Mouse (Mus musculus) neural tube, embryonic 11.5 days (tissue): ENCODE measurements at regions not wholly inside any gene's neighbourhood (a gene's known extent, or its start where the extent isn't known, plus 50 kb on each side); places are given as distances from the start of the nearest gene placed in this dataset.
"Not testable (repeated sequence)": the region's sequence is repeated elsewhere in the genome, so short reads cannot be mapped to it uniquely, and the experiment has no call there.

ENCODE experiments used
- ATAC-seq: fragments of 200-750 bp; cut with Nextera tagmentation; 2 replicates; pipeline ENCODE4 v1.8.0; 2017; ENCODE audit warnings: moderate number of reproducible peaks, mild to moderate bottlenecking, moderate TSS enrichment, moderate library complexity; ENCODE audit not compliant: insufficient read depth, low FRiP score, low TSS enrichment
- DNase-seq: peaks from one replicate; pipeline ENCODE4 v3.0.0-alpha.2; 2015; ENCODE audit warnings: low spot score
- H3K27ac ChIP-seq: fragments of 300-500 bp; sonication (generic); 2 replicates; pipeline ENCODE4 v1.5.1; 2014; ENCODE audit warnings: low read depth, mild to moderate bottlenecking, low read length
- H3K27me3 ChIP-seq: fragments of 300-500 bp; sonication (generic); 2 replicates; pipeline ENCODE4 v1.6.1; 2014; ENCODE audit warnings: mild to moderate bottlenecking, low read length, mixed read lengths; ENCODE audit not compliant: control insufficient read depth, insufficient read depth
- H3K36me3 ChIP-seq: fragments of 300-500 bp; sonication (generic); 2 replicates; pipeline ENCODE4 v1.6.1; 2014; ENCODE audit warnings: mild to moderate bottlenecking, low read length, moderate library complexity, mixed read lengths; ENCODE audit not compliant: control insufficient read depth, insufficient read depth
- H3K4me1 ChIP-seq: fragments of 300-500 bp; sonication (generic); 2 replicates; pipeline ENCODE4 v1.6.1; 2014; ENCODE audit warnings: low read length, mixed read lengths; ENCODE audit not compliant: control insufficient read depth, insufficient read depth
- H3K4me2 ChIP-seq: fragments of 300-500 bp; sonication (generic); 2 replicates; pipeline ENCODE4 v1.6.1; 2014; ENCODE audit warnings: low read depth, mild to moderate bottlenecking, moderate library complexity
- H3K4me3 ChIP-seq: fragments of 300-500 bp; sonication (generic); 2 replicates; pipeline ENCODE4 v1.5.1; 2014; ENCODE audit warnings: low read depth, low read length
- H3K9ac ChIP-seq: fragments of 300-500 bp; sonication (generic); 2 replicates; pipeline ENCODE4 v1.6.1; 2014; ENCODE audit warnings: mild to moderate bottlenecking, low read length
- H3K9me3 ChIP-seq: fragments of 300-500 bp; sonication (generic); 2 replicates; pipeline ENCODE4 v1.6.1; 2016; ENCODE audit warnings: low read length; ENCODE audit not compliant: control insufficient read depth
- WGBS: fragments of 180-500 bp; shearing (Covaris S2); extraction: QIAGEN DNeasy Blood & Tissue Kit; methylation state at CpG from one replicate; pipeline ENCODE4 v1.1.7; 2014; 5-methylcytosine and 5-hydroxymethylcytosine counted together

- DNase-seq, result no peak
- no peak overlapping the region for H3K4me2 ChIP-seq
- no peak overlapping the region for H3K27ac ChIP-seq
- no peak overlapping the region for H3K9ac ChIP-seq
- ATAC-seq, result no peak
- no peaks in the 10 kb centered on the region for H3K9me3 ChIP-seq
- no peaks in the 10 kb centered on the region for H3K36me3 ChIP-seq
- no peaks in the 10 kb centered on the region for H3K4me1 ChIP-seq
- H3K27me3 ChIP-seq, result no peaks in the 10 kb centered on the region
- no peak overlapping the region for H3K4me3 ChIP-seq
These were observed 374.4 kb upstream of the Clnk start for GRCm38 (mm10) chr5:39251021-39251420.

- Histone ChIP-seq H3K27me3 (no peaks in the 10 kb centered on the region), H3K4me2 (no peak overlapping the region), H3K36me3 (no peaks in the 10 kb centered on the region), H3K4me1 (no peaks in the 10 kb centered on the region), H3K9me3 (no peaks in the 10 kb centered on the region), H3K9ac (no peak overlapping the region), H3K27ac (no peak overlapping the region), H3K4me3 (no peak overlapping the region)
- DNase-seq (no peak), ATAC-seq (no peak)
- WGBS, result 85% methylated on average over 5 of the region's 5 CpGs
These were observed 343.1 kb upstream of the Clnk start for GRCm38 (mm10) chr5:39219698-39220097.

GRCm38 (mm10) chr5:39216326-39216725, 339.7 kb upstream of the Clnk start:
- no peak for ATAC-seq
- H3K9ac ChIP-seq, result no peak overlapping the region
- H3K4me1 ChIP-seq, result no peaks in the 10 kb centered on the region
- H3K4me2 ChIP-seq, result no peak overlapping the region
- H3K36me3 ChIP-seq, result no peaks in the 10 kb centered on the region
- no peak overlapping the region for H3K27ac ChIP-seq
- no peak overlapping the region for H3K4me3 ChIP-seq
- 97% methylated on average over 5 of the region's 5 CpGs for WGBS
- no peaks in the 10 kb centered on the region for H3K9me3 ChIP-seq
- H3K27me3 ChIP-seq, result no peaks in the 10 kb centered on the region
- no peak for DNase-seq

GRCm38 (mm10) chr5:39215016-39215415, 338.4 kb upstream of the Clnk start:
- Histone ChIP-seq H3K27ac (no peak overlapping the region), H3K36me3 (no peaks in the 10 kb centered on the region), H3K4me3 (no peak overlapping the region), H3K27me3 (no peaks in the 10 kb centered on the region), H3K4me1 (no peaks in the 10 kb centered on the region), H3K9ac (no peak overlapping the region), H3K9me3 (no peaks in the 10 kb centered on the region), H3K4me2 (no peak overlapping the region)
- DNase-seq (no peak), ATAC-seq (no peak)
- WGBS, result 82% methylated on average over 3 of the region's 3 CpGs

- peak; percentile 53; the same call in 1 of the 2 replicates for ATAC-seq
- Histone ChIP-seq H3K4me3 (no peak overlapping the region), H3K27ac (no peak overlapping the region), H3K4me1 (no peaks in the 10 kb centered on the region), H3K4me2 (no peak overlapping the region), H3K9me3 (no peaks in the 10 kb centered on the region), H3K9ac (no peak overlapping the region), H3K27me3 (no peaks in the 10 kb centered on the region), H3K36me3 (no peaks in the 10 kb centered on the region)
- DNase-seq, result no peak
These were observed 335.9 kb upstream of the Clnk start for GRCm38 (mm10) chr5:39212550-39212949.

GRCm38 (mm10) chr5:39198856-39199255, 322.2 kb upstream of the Clnk start:
- ATAC-seq, result no peak
- H3K27ac ChIP-seq, result no peak overlapping the region
- no peak for DNase-seq
- no peaks in the 10 kb centered on the region for H3K9me3 ChIP-seq
- no peaks in the 10 kb centered on the region for H3K36me3 ChIP-seq
- H3K4me1 ChIP-seq, result no peaks in the 10 kb centered on the region
- no peak overlapping the region for H3K4me2 ChIP-seq
- H3K9ac ChIP-seq, result no peak overlapping the region
- H3K27me3 ChIP-seq, result no peaks in the 10 kb centered on the region
- no peak overlapping the region for H3K4me3 ChIP-seq

- not testable (repeated sequence) for H3K27me3 ChIP-seq, H3K36me3 ChIP-seq, H3K4me1 ChIP-seq, H3K9me3 ChIP-seq, H3K27ac ChIP-seq, ATAC-seq, H3K4me3 ChIP-seq, H3K4me2 ChIP-seq, H3K9ac ChIP-seq, DNase-seq
- 96% methylated on average over 2 of the region's 4 CpGs for WGBS
These were observed 314.5 kb upstream of the Clnk start for GRCm38 (mm10) chr5:39191153-39191552.

- no peak overlapping the region for H3K27ac ChIP-seq
- ATAC-seq, result no peak
- 86% methylated on average over 2 of the region's 2 CpGs for WGBS
- H3K36me3 ChIP-seq, result no peaks in the 10 kb centered on the region
- DNase-seq, result no peak
- no peaks in the 10 kb centered on the region for H3K27me3 ChIP-seq
- no peaks in the 10 kb centered on the region for H3K9me3 ChIP-seq
- no peak overlapping the region for H3K4me2 ChIP-seq
- H3K9ac ChIP-seq, result no peak overlapping the region
- H3K4me1 ChIP-seq, result no peaks in the 10 kb centered on the region
- H3K4me3 ChIP-seq, result no peak overlapping the region
These were observed 305.2 kb upstream of the Clnk start for GRCm38 (mm10) chr5:39181616-39182402.

- H3K27ac ChIP-seq, result no peak overlapping the region
These were observed 304.4 kb upstream of the Clnk start for GRCm38 (mm10) chr5:39181028-39181427.

More at GRCm38 (mm10) chr5:39181028-39181427, 304.4 kb upstream of the Clnk start:
- Histone ChIP-seq H3K4me2 (no peak overlapping the region), H3K9me3 (no peaks in the 10 kb centered on the region), H3K27me3 (no peaks in the 10 kb centered on the region), H3K4me1 (no peaks in the 10 kb centered on the region), H3K36me3 (no peaks in the 10 kb centered on the region), H3K9ac (no peak overlapping the region), H3K4me3 (no peak overlapping the region)
- WGBS, result 36% methylated on average over 4 of the region's 4 CpGs
- DNase-seq (no peak), ATAC-seq (no peak)
